Mouse (Mus musculus): Measurements from ENCODE around the gene Crybb1. TPM values are rescaled to one million over a fixed set of nuclear protein-coding genes. Genes with fewer than 3 reads are reported as not detected.
A peak's percentile ranks its signal among the peaks of the same experiment; 100 is the strongest.

Crybb1 gene
- polyA plus RNA-seq, 1 experiment, result 0.25 TPM

GRCm38 (mm10) chr5:112243539-112244274 is 11.9 kb upstream of the Crybb1 start:
- Histone ChIP-seq H3K36me3 (replicated peaks; ENCODE audit: low read length) (peaks cover 52% of the 10 kb centered on the region), H3K4me1 (peaks cover 63% of the 10 kb centered on the region), H3K4me3 (replicated peaks) (no peak overlapping the region), H3K9me3 (peaks cover 59% of the 10 kb centered on the region), H3K27me3 (replicated peaks) (peaks cover 8% of the 10 kb centered on the region)
- no peak for TF ChIP-seq GATA1 (IDR thresholded peaks at IDR 0.05; ENCODE audit: borderline replicate concordance, low read length)
- TF ChIP-seq FLI1 (IDR thresholded peaks at IDR 0.05; ENCODE audit: low read length), result no peak

GRCm38 (mm10) chr5:112244275-112244562 is 11.4 kb upstream of the Crybb1 start:
- Histone ChIP-seq H3K9me3 (peaks cover 65% of the 10 kb centered on the region), H3K27me3 (replicated peaks) (peaks cover 5% of the 10 kb centered on the region), H3K36me3 (replicated peaks; ENCODE audit: low read length) (peaks cover 57% of the 10 kb centered on the region), H3K4me1 (peaks cover 58% of the 10 kb centered on the region), H3K4me3 (replicated peaks) (peak overlapping the region; percentile 42)
- TF ChIP-seq GATA1 (IDR thresholded peaks at IDR 0.05; ENCODE audit: borderline replicate concordance, low read length) (no peak), FLI1 (IDR thresholded peaks at IDR 0.05; ENCODE audit: low read length) (no peak)

- H3K4me3 ChIP-seq (replicated peaks), result peak overlapping the region; percentile 38
- peaks cover 73% of the 10 kb centered on the region for H3K9me3 ChIP-seq
These were observed 10.6 kb upstream of the Crybb1 start for GRCm38 (mm10) chr5:112244890-112245615.

GRCm38 (mm10) chr5:112247399-112247798 is 8.2 kb upstream of the Crybb1 start:
- Histone ChIP-seq H3K36me3 (replicated peaks; ENCODE audit: low read length) (peaks cover 69% of the 10 kb centered on the region), H3K4me3 (replicated peaks) (no peak overlapping the region), H3K4me1 (peaks cover 54% of the 10 kb centered on the region), H3K27me3 (replicated peaks) (peaks cover 2% of the 10 kb centered on the region), H3K9me3 (peaks cover 79% of the 10 kb centered on the region)
- no peak for TF ChIP-seq GATA1 (IDR thresholded peaks at IDR 0.05; ENCODE audit: borderline replicate concordance, low read length)
- TF ChIP-seq FLI1 (IDR thresholded peaks at IDR 0.05; ENCODE audit: low read length), result no peak

More at GRCm38 (mm10) chr5:112244890-112245615, 10.6 kb upstream of the Crybb1 start:
- Histone ChIP-seq H3K36me3 (replicated peaks; ENCODE audit: low read length) (peaks cover 65% of the 10 kb centered on the region), H3K4me1 (peaks cover 58% of the 10 kb centered on the region), H3K27me3 (replicated peaks) (peaks cover 2% of the 10 kb centered on the region)
- TF ChIP-seq FLI1 (IDR thresholded peaks at IDR 0.05; ENCODE audit: low read length) (no peak), GATA1 (IDR thresholded peaks at IDR 0.05; ENCODE audit: borderline replicate concordance, low read length) (no peak)

GRCm38 (mm10) chr5:112249106-112249505 is 6.5 kb upstream of the Crybb1 start:
- Histone ChIP-seq H3K27me3 (replicated peaks) (peaks cover 2% of the 10 kb centered on the region), H3K9me3 (peaks cover 62% of the 10 kb centered on the region), H3K4me3 (replicated peaks) (no peak overlapping the region), H3K4me1 (peaks cover 54% of the 10 kb centered on the region), H3K36me3 (replicated peaks; ENCODE audit: low read length) (peaks cover 54% of the 10 kb centered on the region)
- TF ChIP-seq FLI1 (IDR thresholded peaks at IDR 0.05; ENCODE audit: low read length) (no peak), GATA1 (IDR thresholded peaks at IDR 0.05; ENCODE audit: borderline replicate concordance, low read length) (no peak)

- no peak for TF ChIP-seq FLI1 (IDR thresholded peaks at IDR 0.05; ENCODE audit: low read length)
- no peak for TF ChIP-seq GATA1 (IDR thresholded peaks at IDR 0.05; ENCODE audit: borderline replicate concordance, low read length)
- peak within 1 kb of the TSS; percentile 77 for H3K4me3 ChIP-seq (replicated peaks)
- peaks cover 78% of the 10 kb centered on the region for H3K4me1 ChIP-seq
These were observed 3.2 kb upstream of the Crybb1 start, which contains the start of gene Cryba4 for GRCm38 (mm10) chr5:112252400-112252799. TSS of gene Cryba4 (minus strand) at chr5:112252518.

GRCm38 (mm10) chr5:112253169-112253568 is 2.4 kb upstream of the Crybb1 start:
- H3K27me3 ChIP-seq (replicated peaks), result peaks cover 11% of the 10 kb centered on the region
- H3K4me3 ChIP-seq (replicated peaks), result peak overlapping the region; percentile 77
- TF ChIP-seq GATA1 (IDR thresholded peaks at IDR 0.05; ENCODE audit: borderline replicate concordance, low read length) (no peak; the same call in 2 of the 3 replicates), FLI1 (IDR thresholded peaks at IDR 0.05; ENCODE audit: low read length) (no peak)
- peaks cover 85% of the 10 kb centered on the region for H3K4me1 ChIP-seq
- peaks cover 23% of the 10 kb centered on the region for H3K36me3 ChIP-seq (replicated peaks; ENCODE audit: low read length)
- peaks cover 25% of the 10 kb centered on the region for H3K9me3 ChIP-seq

More at GRCm38 (mm10) chr5:112252400-112252799, 3.2 kb upstream of the Crybb1 start, which contains the start of gene Cryba4:
- Histone ChIP-seq H3K9me3 (peaks cover 33% of the 10 kb centered on the region), H3K27me3 (replicated peaks) (peaks cover 4% of the 10 kb centered on the region), H3K36me3 (replicated peaks; ENCODE audit: low read length) (peaks cover 30% of the 10 kb centered on the region)

- TF ChIP-seq FLI1 (IDR thresholded peaks at IDR 0.05; ENCODE audit: low read length), result no peak
- Histone ChIP-seq H3K27me3 (replicated peaks) (peaks cover 20% of the 10 kb centered on the region), H3K4me3 (replicated peaks) (peak overlapping the region; percentile 24), H3K36me3 (replicated peaks; ENCODE audit: low read length) (peaks cover 11% of the 10 kb centered on the region), H3K4me1 (peaks cover 95% of the 10 kb centered on the region), H3K9me3 (peaks cover 13% of the 10 kb centered on the region)
These were observed 1.3 kb upstream of the Crybb1 start for GRCm38 (mm10) chr5:112254282-112254806.

- H3K4me1 ChIP-seq, result peaks cover 94% of the 10 kb centered on the region
- H3K36me3 ChIP-seq (replicated peaks; ENCODE audit: low read length), result peaks cover under 1% of the 10 kb centered on the region
- H3K27me3 ChIP-seq (replicated peaks), result peaks cover 35% of the 10 kb centered on the region
- no peaks in the 10 kb centered on the region for H3K9me3 ChIP-seq
- TF ChIP-seq FLI1 (IDR thresholded peaks at IDR 0.05; ENCODE audit: low read length) (no peak), GATA1 (IDR thresholded peaks at IDR 0.05; ENCODE audit: borderline replicate concordance, low read length) (no peak)
- peak overlapping the region; percentile 24 for H3K4me3 ChIP-seq (replicated peaks)
These were observed 842 bp downstream of the Crybb1 start for GRCm38 (mm10) chr5:112256457-112256856.

GRCm38 (mm10) chr5:112257896-112258295 is 2.3 kb downstream of the Crybb1 start:
- Histone ChIP-seq H3K36me3 (replicated peaks; ENCODE audit: low read length) (no peaks in the 10 kb centered on the region), H3K4me3 (replicated peaks) (no peak overlapping the region), H3K27me3 (replicated peaks) (peaks cover 43% of the 10 kb centered on the region), H3K4me1 (peaks cover 93% of the 10 kb centered on the region), H3K9me3 (no peaks in the 10 kb centered on the region)
- TF ChIP-seq FLI1 (IDR thresholded peaks at IDR 0.05; ENCODE audit: low read length) (no peak), GATA1 (IDR thresholded peaks at IDR 0.05; ENCODE audit: borderline replicate concordance, low read length) (no peak)
